ENCODE assay signal across 10 mouse cellular contexts in the genomic region with DNA sequence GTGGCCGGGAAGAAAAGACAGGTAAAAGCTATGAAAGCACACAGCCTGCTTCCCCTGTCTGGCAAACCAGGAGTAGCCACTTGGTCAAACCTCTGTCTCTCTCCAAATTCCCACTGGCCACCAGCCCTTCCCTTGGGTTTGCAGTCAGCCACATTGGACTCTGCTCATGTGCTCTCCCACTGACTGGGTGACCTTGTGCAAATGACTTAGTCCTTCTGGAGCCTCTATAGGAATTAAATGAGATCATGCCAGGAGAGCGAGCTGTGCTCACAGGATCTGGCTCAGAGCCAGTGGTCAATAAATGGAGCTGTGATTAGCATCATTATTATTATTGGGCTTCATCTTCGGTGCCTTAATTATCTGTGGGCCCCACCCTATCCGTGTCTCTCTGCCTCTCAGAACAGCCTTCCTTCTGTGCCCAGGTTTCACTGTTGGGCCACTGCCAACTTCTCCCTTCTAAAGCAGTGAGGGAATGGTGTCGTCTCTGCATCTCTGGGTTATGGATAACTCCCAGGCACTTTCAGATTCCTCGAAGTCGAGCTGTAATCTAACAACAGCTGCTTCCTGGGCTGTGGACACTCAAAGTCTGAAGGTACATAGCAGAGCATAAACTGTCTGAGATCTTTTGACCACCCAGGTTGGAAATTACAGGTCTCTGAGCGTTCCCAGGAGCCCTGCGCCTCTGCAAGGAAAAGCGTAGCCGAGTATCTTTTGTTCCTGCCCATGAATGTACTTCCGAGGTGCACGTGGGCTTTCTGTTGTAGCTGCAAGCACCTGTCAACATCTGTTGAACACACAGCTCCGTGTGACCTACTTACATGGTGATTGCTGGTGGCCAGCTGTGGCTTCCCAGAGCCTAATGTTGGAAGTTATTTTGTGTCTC.
DNase-seq lines count a peak whose midpoint lies in the region; ATAC-seq and TF ChIP-seq lines count a peak whose summit lies in the region.
"Had no signal": no experiment of that assay in that cellular context is flagged by ENCODE, and none has a peak within 500 bp of the region (broad histone marks: within the 10 kb centered on the region; RNA-seq: fewer than 3 reads in every experiment).

No protein-coding gene starts in this region.

- H3K9ac ChIP-seq in hindbrain, postnatal 0 days (replicated peaks; ENCODE audit: low read length), result no peak overlapping the region
- H3K9ac ChIP-seq in hindbrain, embryonic 12.5 days, result no peak overlapping the region
- H3K9ac ChIP-seq: embryonic facial prominence, embryonic 13.5 days had no signal

- no peaks in the 10 kb centered on the region for H3K4me1 ChIP-seq in hindbrain, postnatal 0 days (ENCODE audit: insufficient read depth, low read length)
- no peaks in the 10 kb centered on the region for H3K4me1 ChIP-seq in hindbrain, embryonic 12.5 days
- H3K4me1 ChIP-seq: embryonic facial prominence, embryonic 13.5 days had no signal

- ATAC-seq in hindbrain, postnatal 0 days, result no peak
- no peak for ATAC-seq in hindbrain, embryonic 12.5 days (ENCODE audit: low FRiP score)

- no peaks in the 10 kb centered on the region for H3K36me3 ChIP-seq in hindbrain, postnatal 0 days (ENCODE audit: insufficient read depth, low read length)
- no peaks in the 10 kb centered on the region for H3K36me3 ChIP-seq in hindbrain, embryonic 12.5 days
- H3K36me3 ChIP-seq: embryonic facial prominence, embryonic 13.5 days had no signal

- DNase-seq in hindbrain, postnatal 0 days (ENCODE audit: low spot score), result peak; percentile 4
- peak; percentile 4 for DNase-seq in adrenal gland, postnatal 25 days
- DNase-seq in cerebellum, adult 9-11 months, result peak; percentile 43
- DNase-seq in retina, embryonic 14.5 days (ENCODE audit: low spot score), result peak; percentile 29
- no peak for DNase-seq in right cerebral cortex, postnatal 25 days
- no peak for DNase-seq in spleen, postnatal 4 days (ENCODE audit: low spot score in 2 of 2)

- 60% methylated on average over 14 of the region's 14 CpGs for WGBS in hindbrain, postnatal 0 days
- WGBS in hindbrain, embryonic 12.5 days, result 78% methylated on average over 14 of the region's 14 CpGs

- no peaks in the 10 kb centered on the region for H3K9me3 ChIP-seq in hindbrain, postnatal 0 days (ENCODE audit: low read length)
- no peaks in the 10 kb centered on the region for H3K9me3 ChIP-seq in hindbrain, embryonic 12.5 days (replicated peaks)
- H3K9me3 ChIP-seq: embryonic facial prominence, embryonic 13.5 days; megakaryocyte, embryonic 14.5 days had no signal

- TF ChIP-seq CTCF in hindbrain, postnatal 0 days (IDR thresholded peaks at IDR 0.05; ENCODE audit: low read depth), result no peak

- H3K4me3 ChIP-seq in hindbrain, postnatal 0 days (ENCODE audit: low read length), result no peak overlapping the region
- H3K4me3 ChIP-seq in hindbrain, embryonic 12.5 days, result no peak overlapping the region
- H3K4me3 ChIP-seq: embryonic facial prominence, embryonic 13.5 days; megakaryocyte, embryonic 14.5 days had no signal

- H3K27ac ChIP-seq in hindbrain, postnatal 0 days, result no peak overlapping the region
- no peak overlapping the region for H3K27ac ChIP-seq in hindbrain, embryonic 12.5 days
- H3K27ac ChIP-seq: embryonic facial prominence, embryonic 13.5 days; kidney, postnatal 0 days had no signal

- H3K4me2 ChIP-seq in hindbrain, postnatal 0 days (ENCODE audit: low read depth, low read length), result no peak overlapping the region
- H3K4me2 ChIP-seq in hindbrain, embryonic 12.5 days (replicated peaks), result no peak overlapping the region
- H3K4me2 ChIP-seq: embryonic facial prominence, embryonic 13.5 days had no signal

- no peaks in the 10 kb centered on the region for H3K27me3 ChIP-seq in hindbrain, postnatal 0 days (ENCODE audit: insufficient read depth, low read length)
- H3K27me3 ChIP-seq in hindbrain, embryonic 12.5 days, result no peaks in the 10 kb centered on the region
- H3K27me3 ChIP-seq: embryonic facial prominence, embryonic 13.5 days; megakaryocyte, embryonic 14.5 days had no signal

Comparison
In these comparisons a context has a peak if more than half of its experiments do, and no peak if none do; other contexts are left out.
1. DNase-seq: peak in hindbrain, postnatal 0 days (single experiment), adrenal gland, postnatal 25 days (single experiment), cerebellum, adult 9-11 months (single experiment) and retina, embryonic 14.5 days (single experiment); none in right cerebral cortex, postnatal 25 days (single experiment) and spleen, postnatal 4 days (0 of 2).